Mouse (Mus musculus) bone marrow macrophage, adult 2 months (primary cell): Measurements from ENCODE around the gene Agpat2.

Source experiments
- CTCF ChIP-seq: IDR thresholded peaks from 2 replicates; pipeline ENCODE4 v1.5.1; 2012; ENCODE audit warnings: low read depth, mild to moderate bottlenecking, low read length, moderate library complexity
- POLR2A ChIP-seq: IDR thresholded peaks from 2 replicates; pipeline ENCODE4 v1.6.1; 2012; ENCODE audit warnings: mild to moderate bottlenecking, low read depth, low read length, borderline replicate concordance

DNA sequence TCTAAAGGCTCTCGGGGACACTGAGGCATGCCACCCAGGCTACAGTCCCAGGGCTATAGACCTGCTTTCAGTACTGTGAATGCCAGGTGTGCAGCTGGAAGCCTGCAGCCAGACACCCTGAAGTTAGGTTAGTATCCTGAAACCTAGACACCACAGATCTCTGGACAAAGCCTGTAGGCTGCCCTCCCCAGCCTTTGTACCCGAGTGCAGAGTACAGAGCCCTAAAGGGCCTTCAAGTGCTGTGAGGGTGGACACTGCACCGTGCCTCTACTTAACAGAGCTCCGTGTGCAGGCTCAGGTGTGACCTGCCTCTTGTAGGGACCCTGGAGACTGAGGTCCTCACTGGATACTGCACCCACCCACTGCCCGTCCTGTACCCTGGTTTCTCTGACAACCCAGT is 43.7 kb downstream of the Agpat2 start:
- no peak for TF ChIP-seq CTCF
- no peak for TF ChIP-seq POLR2A
